Mouse (Mus musculus): ENCODE measurements around the gene Hrh1. TPM values are rescaled to one million over a fixed set of nuclear protein-coding genes. Genes with fewer than 3 reads are reported as not detected.

Hrh1 gene
- under 1 TPM; 0.19 to 0.81 TPM for total RNA-seq (2021)

- peak; percentile 46 to 54 for DNase-seq
- intact Hi-C loops (cut with DNase I) = no loop called here
These were observed at the start of gene Hrh1 for GRCm38 (mm10) chr6:114397691-114398217. Gene Hrh1, plus strand, starts transcription at chr6:114397936.

- DNase-seq = no peak
- intact Hi-C loops (cut with DNase I) = no loop called here
These were observed 43.1 kb upstream of the Hrh1 start for GRCm38 (mm10) chr6:114354635-114355034.

- intact Hi-C loops (cut with DNase I) = no loop called here
These were observed 39.6 kb upstream of the Hrh1 start for GRCm38 (mm10) chr6:114358171-114358570.

GRCm38 (mm10) chr6:114362355-114362754, 35.4 kb upstream of the Hrh1 start:
- intact Hi-C loops (cut with DNase I) = no loop called here
- no peak for DNase-seq

More at GRCm38 (mm10) chr6:114358171-114358570, 39.6 kb upstream of the Hrh1 start:
- peak; percentile 46 to 53 for DNase-seq

GRCm38 (mm10) chr6:114363740-114364139, 34.0 kb upstream of the Hrh1 start:
- intact Hi-C loops (cut with DNase I) = no loop called here
- DNase-seq = no peak

- DNase-seq = no peak
- intact Hi-C loops (cut with DNase I) = no loop called here
These were observed 33.0 kb upstream of the Hrh1 start for GRCm38 (mm10) chr6:114364734-114365133.

GRCm38 (mm10) chr6:114366191-114366590, 31.5 kb upstream of the Hrh1 start:
- DNase-seq = no peak
- intact Hi-C loops (cut with DNase I) = no loop called here

GRCm38 (mm10) chr6:114367681-114368080, 30.1 kb upstream of the Hrh1 start:
- intact Hi-C loops (cut with DNase I) = no loop called here
- DNase-seq = no peak

GRCm38 (mm10) chr6:114368196-114368595, 29.5 kb upstream of the Hrh1 start:
- intact Hi-C loops (cut with DNase I) = no loop called here
- no peak for DNase-seq

- DNase-seq = no peak
- intact Hi-C loops (cut with DNase I) = no loop called here
These were observed 25.0 kb upstream of the Hrh1 start for GRCm38 (mm10) chr6:114372741-114373140.

- intact Hi-C loops (cut with DNase I) = no loop called here
- DNase-seq = no peak
These were observed 16.9 kb upstream of the Hrh1 start for GRCm38 (mm10) chr6:114380872-114381271.

- intact Hi-C loops (cut with DNase I) = no loop called here
- DNase-seq = no peak
These were observed 10.4 kb upstream of the Hrh1 start for GRCm38 (mm10) chr6:114387320-114387719.

GRCm38 (mm10) chr6:114387855-114388254, 9.9 kb upstream of the Hrh1 start:
- intact Hi-C loops (cut with DNase I) = no loop called here
- DNase-seq = no peak

GRCm38 (mm10) chr6:114390129-114390528, 7.6 kb upstream of the Hrh1 start:
- intact Hi-C loops (cut with DNase I) = no loop called here
- DNase-seq = no peak

- intact Hi-C loops (cut with DNase I) = no loop called here
- no peak for DNase-seq
These were observed 2.8 kb upstream of the Hrh1 start for GRCm38 (mm10) chr6:114394982-114395381.

GRCm38 (mm10) chr6:114396605-114397004, 1.1 kb upstream of the Hrh1 start:
- intact Hi-C loops (cut with DNase I) = no loop called here
- no peak for DNase-seq

- DNase-seq = no peak
- intact Hi-C loops (cut with DNase I) = no loop called here
These were observed 456 bp upstream of the Hrh1 start for GRCm38 (mm10) chr6:114397280-114397679.

GRCm38 (mm10) chr6:114398626-114399025, 890 bp downstream of the Hrh1 start:
- DNase-seq = peak in 1 of 2 experiments; percentile 40
- intact Hi-C loops (cut with DNase I) = no loop called here

- intact Hi-C loops (cut with DNase I) = loop anchor here (5.0 kb wide), 1 partner anchor 53 kb away; no protein-coding TSS in a partner anchor
- no peak for DNase-seq
These were observed 2.7 kb downstream of the Hrh1 start for GRCm38 (mm10) chr6:114400387-114400786.

GRCm38 (mm10) chr6:114400841-114401240, 3.1 kb downstream of the Hrh1 start:
- intact Hi-C loops (cut with DNase I) = loop anchor here (5.0 kb wide), 1 partner anchor 54 kb away; no protein-coding TSS in a partner anchor

GRCm38 (mm10) chr6:114402161-114402560, 4.4 kb downstream of the Hrh1 start:
- DNase-seq = no peak
- intact Hi-C loops (cut with DNase I) = loop anchor here (5.0 kb wide), 1 partner anchor 55 kb away; no protein-coding TSS in a partner anchor

More at GRCm38 (mm10) chr6:114400841-114401240, 3.1 kb downstream of the Hrh1 start:
- DNase-seq = no peak

- no peak for DNase-seq
- intact Hi-C loops (cut with DNase I) = loop anchor here (5.0 kb wide), 1 partner anchor 56 kb away; no protein-coding TSS in a partner anchor
These were observed 5.9 kb downstream of the Hrh1 start for GRCm38 (mm10) chr6:114403632-114404031.

GRCm38 (mm10) chr6:114404128-114404527, 6.4 kb downstream of the Hrh1 start:
- DNase-seq = no peak
- intact Hi-C loops (cut with DNase I) = loop anchor here (5.0 kb wide), 1 partner anchor 57 kb away; no protein-coding TSS in a partner anchor

Data from heart, postnatal 36 days (tissue).